Mouse (Mus musculus): ENCODE data around the gene Prkca.

GRCm38 (mm10) chr11:108202835-108203234 lies 140.9 kb downstream of the Prkca start:
- TF ChIP-seq CTCF (IDR thresholded peaks at IDR 0.05; ENCODE audit: low read depth) (no peak), EP300 (IDR thresholded peaks at IDR 0.05; ENCODE audit: low read depth) (no peak)
